ENCODE assay signal across 21 mouse cellular contexts in genomic region chr8:64519650-64520049, GRCm38 (mm10).
DNase-seq lines count a peak whose midpoint lies in the region; ATAC-seq lines count a peak whose summit lies in the region.
"Had no signal": no experiment of that assay in that cellular context is flagged by ENCODE, and none has a peak within 500 bp of the region (broad histone marks: within the 10 kb centered on the region; RNA-seq: fewer than 3 reads in every experiment).

No protein-coding gene starts in this region.

- ATAC-seq in frontal cortex, adult (ENCODE audit: low TSS enrichment): peak; percentile 57; the same call in 1 of the 2 replicates
- ATAC-seq: activated CD4-positive, CD25-positive, alpha-beta regulatory T cell, adult 4 months; forebrain, embryonic 13.5 days; forebrain, embryonic 15.5 days; forebrain, postnatal 0 days; Patski had no signal

- no peak for DNase-seq in frontal cortex, postnatal 14 days (ENCODE audit: low spot score in 2 of 2)
- DNase-seq in left cerebral cortex, adult 11 months (ENCODE audit: low spot score): peak; percentile 5
- no peak for DNase-seq in left cerebral cortex, adult 8-10 months (ENCODE audit: low spot score in 2 of 2)
- peak; percentile 53 for DNase-seq in 3T3-L1 (ENCODE audit: low read depth, low spot score)
- peak; percentile 51 for DNase-seq in brain, adult 2 months (ENCODE audit: low read depth, low spot score)
- DNase-seq in cerebellum, postnatal 4 days (ENCODE audit: low spot score in 2 of 2): no peak
- DNase-seq: adrenal gland, adult 8-10 months; adrenal gland, postnatal 14 days; adrenal gland, postnatal 36 days; cerebellum, adult 11 months; cerebellum, adult 18-20 months; cerebellum, adult 8-10 months; cerebellum, adult 9-11 months; cerebellum, postnatal 14 days; cerebellum, postnatal 36 days; forebrain, postnatal 0 days had no signal

Comparison
In these comparisons a context has a peak if more than half of its experiments do, and no peak if none do; other contexts are left out.
1. DNase-seq: peak in left cerebral cortex, adult 11 months (single experiment), 3T3-L1 (single experiment) and brain, adult 2 months (single experiment); none in frontal cortex, postnatal 14 days (0 of 2), left cerebral cortex, adult 8-10 months (0 of 2) and cerebellum, postnatal 4 days (0 of 2).